8 mouse cellular contexts compared by ENCODE assay signal in genomic region chr12:4548053-4549013, GRCm38 (mm10). TPM values are rescaled to one million over a fixed set of nuclear protein-coding genes. Genes with fewer than 3 reads are reported as not detected.
A peak's percentile ranks its signal among the peaks of the same experiment; 100 is the strongest.
DNase-seq lines count a peak whose midpoint lies in the region; ATAC-seq lines count a peak whose summit lies in the region.

No protein-coding gene starts in this region.

- H3K27ac ChIP-seq in embryonic facial prominence, embryonic 10.5 days (replicated peaks) = no peak overlapping the region
- no peak overlapping the region for H3K27ac ChIP-seq in limb, embryonic 12.5 days
- no peak overlapping the region for H3K27ac ChIP-seq in midbrain, embryonic 15.5 days

- H3K9me3 ChIP-seq in embryonic facial prominence, embryonic 10.5 days = no peaks in the 10 kb centered on the region
- no peaks in the 10 kb centered on the region for H3K9me3 ChIP-seq in limb, embryonic 12.5 days
- no peaks in the 10 kb centered on the region for H3K9me3 ChIP-seq in midbrain, embryonic 15.5 days

- no peaks in the 10 kb centered on the region for H3K36me3 ChIP-seq in embryonic facial prominence, embryonic 10.5 days (replicated peaks)
- no peaks in the 10 kb centered on the region for H3K36me3 ChIP-seq in limb, embryonic 12.5 days
- H3K36me3 ChIP-seq in midbrain, embryonic 15.5 days (replicated peaks) = no peaks in the 10 kb centered on the region

- no peak for ATAC-seq in limb, embryonic 12.5 days (ENCODE audit: insufficient number of reproducible peaks, insufficient read depth, low FRiP score, low TSS enrichment, low read depth)
- peak; percentile 92 for ATAC-seq in midbrain, embryonic 15.5 days (replicated peaks)

- H3K9ac ChIP-seq in limb, embryonic 12.5 days (replicated peaks) = no peak overlapping the region
- H3K9ac ChIP-seq in midbrain, embryonic 15.5 days = no peak overlapping the region

- peak; percentile 55 for DNase-seq in 3134 (ENCODE audit: extremely low read depth, insufficient read length, low spot score)
- DNase-seq in adrenal gland, postnatal 14 days = peak; percentile 83
- peak; percentile 79 for DNase-seq in embryonic facial prominence, embryonic 10.5 days (ENCODE audit: low spot score)
- DNase-seq in heart, adult 8-10 months (ENCODE audit: low spot score) = peak; percentile 70
- peak; percentile 52 to 72 for DNase-seq in kidney, adult 8-10 months
- DNase-seq in spleen, adult 18-20 months = peak; percentile 42 to 69

- H3K4me3 ChIP-seq in embryonic facial prominence, embryonic 10.5 days = peak overlapping the region; percentile 14; the same call in 1 of the 2 replicates
- 0 out of 2 replicates have a peak overlapping the region, but pooled peaks have one; percentile 7 for H3K4me3 ChIP-seq in limb, embryonic 12.5 days (replicated peaks)
- peak overlapping the region; percentile 23 for H3K4me3 ChIP-seq in midbrain, embryonic 15.5 days

- H3K27me3 ChIP-seq in embryonic facial prominence, embryonic 10.5 days (replicated peaks; ENCODE audit: low read depth, poor library complexity, severe bottlenecking) = no peaks in the 10 kb centered on the region
- H3K27me3 ChIP-seq in limb, embryonic 12.5 days = no peaks in the 10 kb centered on the region; the same call in 1 of the 2 replicates
- H3K27me3 ChIP-seq in midbrain, embryonic 15.5 days (replicated peaks) = no peaks in the 10 kb centered on the region; the same call in 1 of the 2 replicates

- 0 out of 2 replicates have a peak, but pooled peaks cover 4% of the 10 kb centered on the region for H3K4me1 ChIP-seq in embryonic facial prominence, embryonic 10.5 days
- peaks cover 12% of the 10 kb centered on the region for H3K4me1 ChIP-seq in limb, embryonic 12.5 days (replicated peaks)
- peaks cover 3% of the 10 kb centered on the region for H3K4me1 ChIP-seq in midbrain, embryonic 15.5 days

- WGBS in embryonic facial prominence, embryonic 10.5 days = 27% methylated on average over 18 of the region's 18 CpGs
- WGBS in limb, embryonic 12.5 days = 23% methylated on average over 18 of the region's 18 CpGs
- 22% methylated on average over 18 of the region's 18 CpGs for WGBS in midbrain, embryonic 15.5 days

- H3K4me2 ChIP-seq in limb, embryonic 12.5 days = peak overlapping the region; percentile 48
- H3K4me2 ChIP-seq in midbrain, embryonic 15.5 days = peak overlapping the region; percentile 50

RNA-seq across cellular contexts. Expression of gene Itsn2, which starts 44.1 kb away (rescaled TPM):
- total RNA-seq in adrenal gland, postnatal 14 days (2021) = 47.8 and 61.2 TPM in 2 replicates
- polyA plus RNA-seq in embryonic facial prominence, embryonic 10.5 days (2016; fragmentation: Nextera tagmentation; extraction: Ambion mirVana) = 17.6 and 17.9 TPM in 2 replicates
- total RNA-seq in heart, adult 8-10 months (2022) = 10 to 100 TPM; 37.7 to 43.4 (median 42.4) TPM
- polyA plus RNA-seq in limb, embryonic 12.5 days (2016; fragmentation: Nextera tagmentation; extraction: Ambion mirVana) = 24.8 and 30.1 TPM in 2 replicates
- polyA plus RNA-seq in midbrain, embryonic 15.5 days (2015; fragmentation: Nextera tagmentation; extraction: Ambion mirVana) = 21.9 and 25.0 TPM in 2 replicates

RNA-seq across cellular contexts. Expression of gene Gm3625, which starts 44.4 kb away (rescaled TPM):
- not detected in 2 replicates for total RNA-seq in adrenal gland, postnatal 14 days (2021)
- not detected in 2 replicates for polyA plus RNA-seq in embryonic facial prominence, embryonic 10.5 days (2016; fragmentation: Nextera tagmentation; extraction: Ambion mirVana)
- not detected for total RNA-seq in heart, adult 8-10 months (2022)
- not detected in 2 replicates for polyA plus RNA-seq in limb, embryonic 12.5 days (2016; fragmentation: Nextera tagmentation; extraction: Ambion mirVana)
- polyA plus RNA-seq in midbrain, embryonic 15.5 days (2015; fragmentation: Nextera tagmentation; extraction: Ambion mirVana) = not detected in 2 replicates
